Mouse (Mus musculus): ENCODE data around the gene Fbrsl1. TPM values are rescaled to one million over a fixed set of nuclear protein-coding genes. Genes with fewer than 3 reads are reported as not detected.
A peak's percentile ranks its signal among the peaks of the same experiment; 100 is the strongest.

Gene Fbrsl1
- total RNA-seq, 1 experiment from 2014 or later, result 16.8 TPM

- no peak for ATAC-seq (replicated peaks in 1 of 2; ENCODE audit: insufficient read depth in 1 of 2, low FRiP score in 2 of 2, low TSS enrichment in 1 of 2, low read depth in 1 of 2, poor library complexity in 2 of 2, severe bottlenecking in 2 of 2)
Observed at GRCm38 (mm10) chr5:110344524-110344923, 103.8 kb downstream of the Fbrsl1 start, which contains the start of gene Lrcol1. TSS of gene Lrcol1 (plus strand) at chr5:110344730.

GRCm38 (mm10) chr5:110342648-110343284 is 105.5 kb downstream of the Fbrsl1 start, which contains the start of gene P2rx2:
TSS of gene P2rx2 (minus strand) at chr5:110343212.
- ATAC-seq (replicated peaks in 1 of 2; ENCODE audit: insufficient read depth in 1 of 2, low FRiP score in 2 of 2, low TSS enrichment in 1 of 2, low read depth in 1 of 2, poor library complexity in 2 of 2, severe bottlenecking in 2 of 2), result peak; percentile 29 to 63

- no peak for ATAC-seq (replicated peaks in 1 of 2; ENCODE audit: insufficient read depth in 1 of 2, low FRiP score in 2 of 2, low TSS enrichment in 1 of 2, low read depth in 1 of 2, poor library complexity in 2 of 2, severe bottlenecking in 2 of 2)
Observed at GRCm38 (mm10) chr5:110338792-110339191, 109.5 kb downstream of the Fbrsl1 start.

GRCm38 (mm10) chr5:110330508-110330907 is 117.8 kb downstream of the Fbrsl1 start:
- peak; percentile 59 to 71 for ATAC-seq (replicated peaks in 1 of 2; ENCODE audit: insufficient read depth in 1 of 2, low FRiP score in 2 of 2, low TSS enrichment in 1 of 2, low read depth in 1 of 2, poor library complexity in 2 of 2, severe bottlenecking in 2 of 2)

- ATAC-seq (replicated peaks in 1 of 2; ENCODE audit: insufficient read depth in 1 of 2, low FRiP score in 2 of 2, low TSS enrichment in 1 of 2, low read depth in 1 of 2, poor library complexity in 2 of 2, severe bottlenecking in 2 of 2), result no peak
Observed at GRCm38 (mm10) chr5:110313127-110313526, 135.2 kb downstream of the Fbrsl1 start.

Other genes starting within 250 kb of the Fbrsl1 start
- 62.4 and 93.2 TPM in 2 replicates for gene Ankle2, start 217.5 kb downstream of the Fbrsl1 start, total RNA-seq (2017)
- gene Pgam5, start 178.6 kb downstream of the Fbrsl1 start, total RNA-seq (2017), result 39.7 and 42.5 TPM in 2 replicates
- 1.9 and 13.2 TPM in 2 replicates for gene Pxmp2, start 162.3 kb downstream of the Fbrsl1 start, total RNA-seq (2017)
- 44.5 and 54.7 TPM in 2 replicates for gene Pole, start 162.2 kb downstream of the Fbrsl1 start, total RNA-seq (2017)
- gene P2rx2, start 105.3 kb downstream of the Fbrsl1 start, total RNA-seq (2017), result 0.65 TPM in 1 of 2 replicates, not detected in the other
- gene Lrcol1, start 103.8 kb downstream of the Fbrsl1 start, total RNA-seq (2017), result not detected in 2 replicates
- not detected in 2 replicates for gene Galnt9, start 95.9 kb upstream of the Fbrsl1 start, total RNA-seq (2017)
- 23.3 and 24.8 TPM in 2 replicates for gene Noc4l, start 204.9 kb upstream of the Fbrsl1 start, total RNA-seq (2017)
- gene Ddx51, start 204.9 kb upstream of the Fbrsl1 start, total RNA-seq (2017), result 4.9 and 9.2 TPM in 2 replicates